Mouse (Mus musculus) spleen, postnatal 4 days (tissue): ENCODE data around the gene Strada.
A peak's percentile ranks its signal among the peaks of the same experiment; 100 is the strongest.
"Not testable (repeated sequence)": the region's sequence is repeated elsewhere in the genome, so short reads cannot be mapped to it uniquely, and the experiment has no call there.

Experiments used
- DNase-seq, 2 experiments: peaks; one replicate each; pipeline ENCODE4 v3.0.0; 2022; ENCODE audit warnings: low spot score in 2 of 2

The Strada gene

DNA sequence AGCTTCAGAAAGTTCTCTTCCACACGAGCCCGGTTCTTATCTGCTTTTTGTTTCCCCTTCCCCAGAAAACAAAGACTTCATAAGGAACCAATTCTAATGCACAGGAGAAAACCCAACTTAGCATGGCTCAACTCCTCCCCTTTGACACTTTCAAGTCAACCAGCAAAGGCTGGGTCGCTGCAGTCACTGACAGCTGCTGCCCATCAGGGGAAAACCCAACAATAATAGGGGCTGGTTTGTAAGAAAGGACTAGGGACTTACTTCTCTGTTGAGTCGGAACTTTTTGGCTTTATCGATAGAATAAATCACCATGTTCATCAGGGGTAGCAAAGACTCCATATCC lies at the start of gene Strada:
Gene Strada, minus strand, starts transcription at position 46 of the 343 bp plus-strand sequence.
- no peak for DNase-seq

DNA sequence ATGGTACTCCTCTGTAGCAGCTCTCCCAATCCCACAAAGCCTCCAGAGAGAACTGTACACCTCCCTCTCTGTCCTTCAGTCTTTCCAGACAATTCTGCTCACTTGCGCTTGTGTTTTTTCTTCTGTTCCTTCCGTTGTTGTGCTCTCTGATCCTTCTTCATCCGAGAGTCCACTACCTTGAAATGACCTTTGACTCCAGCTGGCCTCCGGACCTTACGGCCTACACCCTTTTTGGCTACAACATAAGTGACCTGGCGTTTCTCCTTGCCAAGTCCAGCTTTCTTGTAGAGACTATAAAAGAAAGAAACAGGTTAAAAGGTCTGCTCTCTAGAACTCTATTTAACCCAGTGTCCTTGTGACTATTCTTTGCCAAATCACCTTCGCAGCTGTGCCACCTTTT lies 47.4 kb upstream of the Strada start:
- no peak for DNase-seq

DNA sequence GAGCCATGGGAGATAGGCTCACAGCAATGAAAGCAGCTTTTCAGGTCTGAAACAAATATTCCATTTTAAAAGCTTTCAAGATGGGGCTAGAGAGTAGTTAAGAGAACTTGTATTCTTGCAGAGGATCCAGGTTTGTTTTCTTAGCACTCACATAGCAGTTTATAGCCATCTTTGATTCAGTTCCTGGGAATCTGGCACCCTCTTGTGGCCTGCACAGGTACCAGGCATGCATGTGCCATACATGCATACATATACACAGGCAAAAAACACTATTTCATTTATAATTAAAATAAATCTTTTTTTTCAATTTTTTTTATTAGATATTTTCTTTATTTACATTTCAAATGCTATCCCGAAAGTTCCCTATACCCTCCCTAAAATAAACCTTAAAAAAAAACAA lies 44.9 kb upstream of the Strada start:
- no peak for DNase-seq

DNA sequence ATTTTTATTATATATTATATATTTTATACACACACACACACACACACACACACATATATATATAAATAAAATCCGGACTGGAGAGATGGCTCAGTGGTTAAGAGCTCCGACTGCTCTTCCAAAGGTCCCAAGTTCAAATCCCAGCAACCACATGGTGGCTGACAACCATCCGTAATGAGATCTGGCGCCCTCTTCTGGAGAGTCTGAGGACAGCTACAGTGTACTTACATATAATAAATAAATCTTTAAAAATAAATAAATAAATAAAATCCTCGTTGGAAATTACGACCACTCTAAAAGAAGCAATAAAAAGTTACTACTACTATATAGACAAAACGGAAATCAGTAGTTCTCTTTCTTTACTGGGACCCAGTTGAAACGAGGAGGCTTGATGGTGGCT lies 32.0 kb upstream of the Strada start:
- DNase-seq: not testable (repeated sequence)

DNA sequence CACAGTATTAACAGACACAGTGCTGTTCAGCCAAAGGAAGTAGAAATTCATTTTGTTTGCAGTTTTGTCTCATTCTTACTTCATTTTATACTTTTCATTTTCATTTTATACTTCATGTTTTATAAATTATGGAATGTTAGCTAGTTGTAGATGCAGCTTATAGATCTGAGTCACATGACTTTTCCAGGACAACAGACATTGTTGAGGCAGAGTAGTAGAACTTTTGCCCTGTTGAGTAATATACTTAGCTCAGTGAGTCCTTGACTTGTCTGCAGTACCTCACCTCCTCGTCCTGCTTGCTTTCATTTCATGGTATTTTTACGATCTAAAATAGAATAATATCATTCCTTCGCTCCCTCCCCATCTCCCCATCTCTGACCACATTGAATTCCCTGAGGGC lies 18.6 kb upstream of the Strada start:
- no peak for DNase-seq

DNA sequence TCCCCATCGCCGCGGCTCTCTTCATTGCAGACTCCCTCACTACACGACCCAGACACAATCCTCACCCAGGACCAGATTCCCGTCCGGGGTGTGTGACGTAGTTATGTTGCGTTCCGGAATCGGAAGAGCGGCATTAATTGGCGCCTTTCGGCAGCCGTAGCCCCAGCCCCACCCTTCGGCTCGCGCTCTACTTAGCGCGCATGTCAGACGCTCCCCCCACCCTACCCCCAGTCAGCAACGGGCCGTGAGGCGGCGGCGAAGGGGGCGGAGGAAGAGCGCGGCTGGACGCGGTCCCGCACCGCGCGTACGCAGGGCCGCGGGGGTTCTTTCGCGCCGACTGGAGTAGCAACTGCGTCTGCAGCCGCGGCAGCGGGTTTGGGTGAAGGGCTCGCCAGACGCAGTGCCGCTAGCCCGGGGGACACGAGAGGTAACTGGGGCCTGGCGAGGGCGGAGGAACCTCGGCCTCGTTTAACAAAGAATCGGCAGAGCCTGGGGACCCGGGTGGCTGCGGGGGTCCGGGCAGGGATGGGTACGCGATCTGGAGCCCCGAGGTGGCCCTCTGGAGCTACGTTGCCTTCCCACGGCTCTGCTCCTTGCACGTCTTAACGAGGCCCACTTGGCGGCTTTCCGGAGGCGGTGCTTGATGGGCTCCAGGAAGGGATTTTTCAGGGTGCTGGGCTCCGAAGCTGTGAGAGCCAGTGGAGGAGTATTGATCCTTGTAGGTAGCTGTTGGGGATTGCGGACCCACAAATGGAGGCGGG lies 14.9 kb upstream of the Strada start, which contains the start of gene Ddx42:
Gene Ddx42, plus strand, starts transcription at position 197 of the 761 bp plus-strand sequence.
- peak; percentile 88 to 93 for DNase-seq

DNA sequence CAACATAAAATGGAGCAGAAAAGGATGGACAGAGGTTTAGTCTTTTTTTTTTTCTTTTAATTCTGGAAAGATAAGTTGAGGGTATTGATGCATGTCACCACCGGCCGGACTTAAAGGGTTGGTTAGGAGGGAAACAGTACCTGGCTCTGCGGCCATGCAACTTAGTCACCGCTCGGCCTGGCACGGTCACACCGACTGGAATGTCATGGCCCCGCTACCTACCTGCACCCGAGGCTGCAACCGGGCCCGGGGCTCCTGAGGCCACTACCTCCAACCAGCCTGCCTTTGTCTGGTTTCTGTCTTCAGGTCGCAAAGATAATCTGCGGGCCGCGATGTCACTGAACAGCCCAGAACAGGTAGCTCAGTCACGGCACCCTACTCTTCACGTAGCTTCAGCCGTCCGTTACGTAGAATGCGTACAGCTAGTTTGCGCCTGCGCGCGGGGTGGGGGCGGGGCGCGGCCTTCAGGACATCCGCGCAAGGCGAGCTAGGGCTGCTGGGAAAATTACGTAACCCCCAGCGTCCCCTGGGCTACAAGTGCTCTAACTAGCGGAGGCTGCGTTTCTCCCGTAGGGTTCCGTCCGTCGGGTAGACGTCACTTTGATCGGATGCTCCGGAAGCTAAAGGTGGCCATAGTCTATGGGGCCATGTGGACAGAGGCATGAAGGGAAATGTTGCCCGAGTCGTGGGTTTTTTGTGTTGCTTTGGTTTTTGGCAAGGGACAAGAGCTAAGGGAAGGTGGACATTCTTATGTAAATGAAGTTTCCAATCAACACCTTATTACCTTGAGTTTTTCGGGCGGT lies 14.2 kb upstream of the Strada start, which contains the start of gene Ccdc47:
Gene Ccdc47, minus strand, starts transcription at position 418 of the 803 bp plus-strand sequence.
- DNase-seq: peak; percentile 91 to 95

DNA sequence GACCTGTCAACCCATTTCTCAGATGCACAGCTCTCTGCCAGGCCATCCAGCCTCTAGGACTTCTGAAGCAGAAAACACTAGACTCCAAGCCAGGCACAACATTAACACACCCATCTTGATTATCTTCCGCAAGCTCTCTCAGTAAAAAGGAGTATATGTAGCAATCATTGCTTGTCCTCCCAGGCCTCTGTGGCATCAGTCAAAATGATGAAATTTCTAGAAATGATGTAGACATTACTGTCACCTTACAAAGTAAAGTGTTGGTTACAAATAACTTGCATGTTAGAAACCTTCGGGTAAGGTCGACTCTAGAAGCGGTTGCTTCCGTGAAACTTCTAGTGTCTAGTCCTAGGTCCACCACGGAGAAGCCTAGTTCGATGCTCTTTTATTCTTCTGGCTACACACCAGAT lies 13.5 kb upstream of the Strada start:
- no peak for DNase-seq

DNA sequence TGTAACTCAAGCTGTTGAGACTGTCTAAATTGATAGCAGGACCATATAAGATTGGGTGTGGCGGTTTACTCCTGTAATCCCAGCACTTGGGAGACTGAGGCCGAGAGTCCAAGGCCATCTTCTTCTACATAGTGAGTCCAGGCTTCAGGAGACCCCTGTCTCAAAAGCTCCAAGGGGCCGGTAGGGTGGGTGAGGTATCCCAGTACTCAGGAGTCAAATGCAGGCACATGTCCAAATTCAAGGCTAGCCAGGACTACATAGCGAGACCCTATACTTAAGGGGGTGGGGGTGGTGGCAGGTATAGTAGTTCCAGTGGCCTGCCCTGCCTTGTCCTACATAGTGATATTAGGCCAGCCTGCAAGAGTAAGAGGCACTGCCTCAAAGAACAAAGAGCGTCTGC lies 12.9 kb upstream of the Strada start:
- no peak for DNase-seq

DNA sequence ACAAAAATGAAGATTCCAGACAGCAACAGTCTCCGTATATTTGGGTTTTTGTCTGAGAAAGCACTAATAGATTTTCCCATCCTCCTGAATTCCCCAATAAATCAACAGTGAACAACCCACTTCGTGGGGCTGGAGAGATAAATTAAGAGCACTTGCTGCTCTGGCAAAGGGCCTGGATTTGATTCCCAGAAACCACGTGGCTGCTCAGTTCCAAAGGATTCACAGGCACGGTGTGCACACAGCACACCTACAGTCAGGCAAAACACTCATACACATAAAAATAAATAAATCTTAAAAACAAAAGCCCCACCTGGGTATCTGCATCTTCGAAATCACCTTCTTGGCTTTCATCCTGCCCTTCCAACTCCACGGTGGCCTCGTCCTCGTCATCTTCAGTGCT lies 10.8 kb upstream of the Strada start:
- no peak for DNase-seq

DNA sequence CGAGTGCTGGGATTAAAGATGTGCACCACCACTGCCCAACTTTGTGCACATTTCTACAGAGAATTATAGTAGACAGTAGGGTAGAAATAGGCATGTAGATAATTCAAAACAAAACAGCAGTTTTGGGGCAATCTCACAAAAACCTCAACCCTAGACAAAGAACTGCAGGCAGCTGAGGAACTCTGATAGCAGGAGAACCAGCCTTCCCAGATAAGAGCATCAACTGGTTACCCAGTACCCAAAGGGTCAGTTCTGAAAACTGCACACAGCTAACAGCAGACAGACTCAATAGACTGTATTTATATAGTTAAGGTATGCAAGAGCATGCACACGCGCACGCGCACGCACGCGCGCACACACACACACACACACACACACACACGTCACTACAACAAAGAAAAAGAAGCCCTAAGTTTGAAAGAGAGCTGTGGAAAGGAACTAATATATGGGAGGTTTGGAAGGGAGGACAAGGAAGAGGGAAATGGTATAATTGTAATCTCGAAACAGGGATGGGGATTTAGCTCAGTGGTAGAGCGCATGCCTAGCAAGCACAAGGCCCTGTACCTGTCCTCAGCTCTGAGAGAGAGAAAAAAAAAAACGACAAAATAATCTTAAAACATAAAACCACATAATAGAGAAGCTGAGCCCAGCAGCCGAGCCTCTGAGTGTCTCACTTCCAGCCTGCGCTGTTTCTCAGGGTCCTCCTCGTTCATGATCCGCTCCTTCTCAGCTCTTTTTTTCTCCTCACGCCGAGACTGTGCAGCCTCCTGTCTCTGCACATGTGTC lies 438 bp downstream of the Strada start:
- no peak for DNase-seq

DNA sequence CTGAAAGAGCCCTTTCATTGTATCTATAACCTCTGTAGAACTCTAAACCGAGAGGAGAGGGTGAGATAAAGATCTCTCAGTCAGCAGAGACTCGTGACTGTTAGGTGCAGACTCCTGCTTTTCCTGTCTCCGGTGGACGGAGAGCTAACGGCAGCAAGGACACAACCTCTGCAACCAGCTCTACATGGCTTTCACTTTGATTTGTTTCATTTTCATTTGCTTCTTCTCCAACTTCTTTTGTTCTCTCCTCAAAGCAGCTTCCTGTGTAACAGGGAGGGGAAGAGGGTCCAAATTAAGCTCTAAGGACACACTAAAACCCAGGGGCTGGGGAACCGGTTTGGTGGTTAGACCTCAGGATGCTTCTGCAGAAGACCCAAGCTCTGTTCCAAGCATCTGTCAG lies 1.2 kb downstream of the Strada start:
- no peak for DNase-seq

DNA sequence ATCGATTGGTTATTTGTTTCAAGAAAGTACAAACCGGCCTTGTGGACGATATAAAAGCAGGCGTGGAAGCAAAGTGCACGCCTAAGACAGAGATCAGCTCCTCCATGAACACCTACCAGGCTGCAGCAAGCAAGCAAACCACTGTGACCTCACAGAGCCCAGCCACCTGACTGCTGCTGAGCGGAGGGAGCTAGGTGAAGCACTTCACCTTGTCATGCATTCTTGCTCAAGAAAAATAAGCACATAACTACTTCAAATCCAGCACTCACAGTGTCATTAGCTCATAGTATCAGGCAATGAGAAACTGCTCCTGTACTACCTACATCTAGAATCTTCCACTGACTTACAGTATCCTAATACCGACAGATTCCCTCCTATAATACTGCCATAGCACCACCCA lies 2.0 kb downstream of the Strada start:
- DNase-seq: not testable (repeated sequence)

DNA sequence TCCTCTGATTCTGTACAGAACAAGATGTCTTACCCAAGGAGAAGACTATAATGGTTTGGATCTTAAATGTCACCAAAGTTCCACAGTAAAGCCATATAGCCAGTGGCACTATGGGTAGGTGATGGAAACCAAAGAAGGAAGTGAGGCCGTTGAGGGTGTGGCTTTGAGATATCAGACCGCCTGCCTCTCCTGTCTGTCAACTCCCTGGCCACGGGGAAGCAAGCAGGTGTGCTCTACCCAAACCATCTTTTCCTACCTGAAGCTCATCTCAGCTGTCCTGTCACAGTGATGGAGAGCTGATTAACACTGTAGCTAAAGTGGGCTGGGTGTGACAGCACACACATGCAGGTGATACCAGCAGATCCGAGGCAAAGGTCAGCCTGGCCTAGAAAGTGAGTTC lies 3.7 kb downstream of the Strada start:
- no peak for DNase-seq

DNA sequence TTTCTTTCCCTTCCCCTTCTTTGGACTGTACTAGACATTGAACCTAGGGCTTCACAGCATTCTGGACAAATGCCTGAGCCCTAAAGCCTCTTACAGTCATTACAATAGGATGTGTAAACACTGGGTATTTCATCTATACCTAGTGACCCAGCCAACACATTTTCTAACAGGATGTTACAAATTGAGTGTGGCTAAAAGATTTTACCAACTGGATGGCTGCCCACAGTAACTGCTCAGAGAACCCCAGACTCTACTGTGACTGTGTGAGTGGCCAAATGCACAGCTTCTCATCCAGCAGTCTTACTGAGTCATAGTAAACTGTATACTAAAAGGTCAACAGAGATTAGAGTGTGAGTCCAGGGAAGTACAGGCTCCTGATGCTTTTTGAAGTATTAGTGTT lies 6.6 kb downstream of the Strada start:
- no peak for DNase-seq

DNA sequence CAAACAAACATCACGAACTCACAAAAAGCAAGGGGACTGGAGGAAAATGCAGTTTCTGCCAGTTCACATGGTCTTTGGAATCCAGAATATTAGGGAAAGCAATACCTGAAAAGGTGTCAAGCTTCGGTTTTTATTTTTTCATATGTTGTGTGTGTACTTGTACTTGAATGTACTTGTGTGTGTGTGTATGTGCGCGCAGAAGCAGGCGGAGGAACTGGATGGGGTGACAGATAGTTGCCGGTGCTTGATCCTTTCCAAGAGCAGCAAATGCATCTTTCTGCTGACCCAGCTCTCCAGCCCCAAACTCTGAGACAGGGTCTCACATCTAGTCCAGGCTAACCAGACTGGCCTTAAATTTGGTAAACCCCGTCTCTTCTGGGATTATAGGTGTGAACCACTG lies 7.1 kb downstream of the Strada start:
- DNase-seq: no peak

DNA sequence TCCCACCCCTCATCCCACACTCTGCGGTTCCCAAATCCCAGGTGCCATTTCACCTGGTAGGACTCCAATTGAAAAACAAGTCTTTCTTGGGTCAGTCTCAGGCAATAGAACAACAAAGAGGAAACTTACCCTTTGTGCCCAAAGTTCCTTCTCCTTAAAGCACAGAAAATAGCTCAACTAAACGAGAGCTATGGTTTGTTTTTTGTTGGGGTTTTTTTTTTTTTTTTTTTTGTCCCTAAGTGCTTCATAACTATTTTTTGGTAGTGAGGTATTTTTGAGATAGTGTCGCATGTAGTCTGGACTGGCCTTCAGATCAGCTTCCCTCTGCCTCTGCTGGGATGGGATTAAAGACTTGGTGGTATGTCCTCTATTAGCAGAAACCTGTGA lies 7.8 kb downstream of the Strada start:
- no peak for DNase-seq

DNA sequence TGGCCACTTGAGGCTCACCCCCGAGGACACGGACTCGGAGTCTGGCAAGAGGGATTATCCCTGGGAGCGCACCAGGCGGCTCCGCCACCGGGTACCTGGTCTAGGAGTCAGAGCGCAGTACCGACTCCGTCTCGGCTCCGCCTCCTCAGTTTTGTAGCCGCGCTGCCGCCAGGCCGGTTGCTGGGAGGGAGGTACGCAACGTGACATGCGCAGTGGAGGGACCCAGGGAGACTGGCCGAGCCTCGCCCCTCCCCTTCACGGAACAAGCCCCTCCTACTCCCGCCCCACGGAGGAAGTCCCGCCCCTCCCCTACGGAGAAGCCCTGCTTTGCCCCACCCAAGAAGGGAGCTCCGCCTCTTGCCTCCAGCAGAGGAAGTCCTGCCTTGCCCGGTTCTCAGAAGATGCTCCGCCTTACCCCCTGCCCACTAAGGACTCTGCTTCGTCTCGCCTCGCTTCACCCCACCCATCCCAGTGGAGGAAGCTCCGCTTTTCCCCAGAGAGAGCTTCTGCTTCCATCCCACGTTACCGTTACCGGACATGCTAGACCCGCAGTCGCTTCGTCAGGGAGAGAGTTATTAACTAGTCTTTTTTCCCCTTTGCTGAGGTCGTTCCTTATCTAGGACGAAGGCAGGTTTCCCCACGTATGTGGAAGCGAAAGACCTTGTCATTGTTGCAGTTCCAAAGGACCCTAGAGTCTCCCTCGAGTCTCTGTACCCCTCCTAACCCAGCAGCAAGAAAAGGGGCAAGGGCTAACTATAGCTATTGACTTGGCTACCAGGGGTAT lies 8.4 kb downstream of the Strada start:
- DNase-seq: peak; percentile 98 to 99

DNA sequence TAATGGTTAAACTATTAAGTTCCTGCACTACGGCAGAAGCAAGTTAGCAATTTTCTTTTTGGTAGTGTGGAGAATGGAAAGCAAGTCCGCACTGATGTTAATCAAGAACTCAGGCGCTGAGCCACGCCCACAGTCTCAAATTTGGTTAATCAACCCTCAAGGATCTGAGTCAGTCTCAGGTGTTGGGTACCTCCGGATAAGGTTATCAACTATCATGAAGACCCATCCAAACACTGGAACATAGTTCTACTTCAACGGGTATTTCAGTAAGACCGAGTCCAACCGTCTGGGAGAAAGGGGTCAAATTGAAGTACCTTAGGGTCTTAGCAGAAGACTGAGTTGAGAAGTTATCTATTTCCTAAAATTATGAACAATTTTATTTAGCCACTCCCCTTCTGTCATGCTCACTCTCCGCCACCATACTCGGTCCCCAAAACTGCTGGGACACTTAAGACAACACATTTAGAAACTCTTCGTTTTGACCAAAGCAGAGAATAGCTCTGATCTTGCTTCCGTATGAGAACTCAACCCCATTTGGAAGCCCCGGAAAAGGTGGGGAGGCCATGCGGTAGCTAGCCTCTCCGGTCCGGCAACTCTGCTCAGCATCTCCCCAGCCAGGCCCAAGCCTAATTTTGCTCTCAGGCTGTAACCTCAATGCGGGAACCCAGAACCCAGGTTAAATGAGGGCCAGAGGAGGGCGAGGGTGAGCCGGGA lies 9.2 kb downstream of the Strada start:
- DNase-seq: no peak

DNA sequence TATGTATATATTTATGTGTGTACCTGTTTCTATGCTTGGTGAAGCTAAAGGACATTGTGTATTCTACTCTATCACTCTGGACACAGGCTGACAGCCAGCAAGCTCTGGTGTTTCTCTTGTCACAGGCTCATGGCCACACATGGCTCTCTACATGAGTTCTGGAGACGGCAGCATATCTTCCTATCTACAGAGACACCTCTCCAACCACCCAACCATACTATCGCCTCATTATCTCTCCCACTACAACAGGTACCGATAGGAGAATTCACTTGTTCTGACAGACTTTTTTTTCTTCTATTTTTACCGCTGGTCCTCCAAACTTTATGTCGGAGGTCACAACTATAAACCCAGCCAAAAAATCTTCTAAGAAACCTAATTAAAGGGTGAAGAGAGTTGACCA lies 9.7 kb downstream of the Strada start:
- no peak for DNase-seq

DNA sequence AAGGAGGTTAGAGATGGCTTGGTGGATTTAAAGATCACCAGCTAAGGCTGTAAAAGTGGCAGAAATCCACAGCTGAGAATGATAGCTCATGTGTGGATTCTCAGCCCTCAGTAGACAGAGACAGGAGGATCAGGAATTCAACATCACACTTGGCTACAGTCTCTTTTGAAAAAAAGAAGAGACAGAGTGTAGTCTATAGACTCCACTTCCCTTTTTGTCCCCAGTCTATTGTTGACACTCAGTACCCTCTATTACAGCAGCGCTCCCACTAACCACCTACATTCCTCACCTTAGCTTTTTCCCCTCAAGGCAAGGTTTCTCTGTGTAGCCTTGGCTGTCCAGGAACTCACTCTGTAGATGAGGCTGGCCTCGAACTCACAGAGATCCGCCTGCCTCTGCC lies 10.3 kb downstream of the Strada start:
- DNase-seq: no peak
